Mouse (Mus musculus): ENCODE data around the gene Mgat3.

GRCm38 (mm10) chr15:80256242-80256641 lies 82.7 kb downstream of the Mgat3 start:
- TF ChIP-seq CTCF (IDR thresholded peaks at IDR 0.05; ENCODE audit: low read depth, low read length) = no peak
- no peak for TF ChIP-seq POLR2A (IDR thresholded peaks at IDR 0.05; ENCODE audit: borderline replicate concordance, low read depth, low read length)
